Mouse (Mus musculus): ENCODE measurements at regions not wholly inside any gene's neighbourhood (a gene's known extent, or its start where the extent isn't known, plus 50 kb on each side); places are given as distances from the start of the nearest gene placed in this dataset.

DNA sequence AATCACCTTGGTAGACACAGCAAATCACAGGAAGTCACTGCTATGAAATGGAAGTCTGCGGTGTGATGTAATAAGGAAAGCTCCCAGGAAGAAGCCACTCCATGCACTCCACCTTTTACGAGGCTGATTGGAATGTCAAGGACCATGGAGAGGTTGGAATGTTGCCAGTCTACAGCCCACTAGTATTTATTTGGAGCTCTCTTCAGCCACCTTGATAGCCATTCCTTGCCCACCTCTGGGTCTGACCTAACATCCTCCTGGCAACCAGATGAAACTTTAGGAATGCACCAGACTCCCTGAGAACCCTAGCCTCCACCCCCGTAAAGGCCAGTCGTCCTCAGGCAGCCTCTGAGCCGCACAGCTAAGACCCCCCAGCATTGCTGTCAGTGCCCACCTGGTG is 68.7 kb upstream of the Bod1 start:
- no peaks in the 10 kb centered on the region for H3K36me3 ChIP-seq (ENCODE audit: inconsistent target)
- H3K4me3 ChIP-seq (ENCODE audit: inconsistent target) = no peak overlapping the region
- H3K79me2 ChIP-seq (ENCODE audit: inconsistent target) = no peaks in the 10 kb centered on the region
- H3K27ac ChIP-seq = no peak overlapping the region
- 92% methylated on average over 5 of the region's 5 CpGs for WGBS (ENCODE audit: missing documents)

DNA sequence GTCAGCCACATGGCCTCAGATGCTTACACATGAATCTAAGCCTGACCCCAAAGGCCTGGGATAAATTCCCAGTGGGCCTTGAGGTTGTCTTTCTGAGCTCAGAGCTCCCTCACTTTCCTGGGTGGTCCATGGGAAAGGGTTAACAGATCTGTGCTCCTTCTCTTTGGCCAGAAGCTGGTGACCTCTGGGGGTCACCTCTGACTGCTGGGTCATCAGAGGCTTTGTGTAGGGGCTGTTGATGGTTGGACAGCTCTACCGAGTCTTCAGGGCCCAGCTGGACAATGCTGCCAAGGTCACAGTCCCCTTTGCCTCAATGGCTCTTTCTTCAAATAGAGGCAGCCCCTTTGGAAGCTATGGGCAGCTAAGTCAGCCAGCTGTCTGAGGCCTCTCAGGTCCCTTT is 70.5 kb upstream of the Bod1 start:
- Histone ChIP-seq H3K27ac (no peak overlapping the region), H3K4me3 (ENCODE audit: inconsistent target) (no peak overlapping the region), H3K36me3 (ENCODE audit: inconsistent target) (no peaks in the 10 kb centered on the region), H3K79me2 (ENCODE audit: inconsistent target) (no peaks in the 10 kb centered on the region)
- WGBS (ENCODE audit: missing documents) = 92% methylated on average over 1 of the region's 1 CpGs

DNA sequence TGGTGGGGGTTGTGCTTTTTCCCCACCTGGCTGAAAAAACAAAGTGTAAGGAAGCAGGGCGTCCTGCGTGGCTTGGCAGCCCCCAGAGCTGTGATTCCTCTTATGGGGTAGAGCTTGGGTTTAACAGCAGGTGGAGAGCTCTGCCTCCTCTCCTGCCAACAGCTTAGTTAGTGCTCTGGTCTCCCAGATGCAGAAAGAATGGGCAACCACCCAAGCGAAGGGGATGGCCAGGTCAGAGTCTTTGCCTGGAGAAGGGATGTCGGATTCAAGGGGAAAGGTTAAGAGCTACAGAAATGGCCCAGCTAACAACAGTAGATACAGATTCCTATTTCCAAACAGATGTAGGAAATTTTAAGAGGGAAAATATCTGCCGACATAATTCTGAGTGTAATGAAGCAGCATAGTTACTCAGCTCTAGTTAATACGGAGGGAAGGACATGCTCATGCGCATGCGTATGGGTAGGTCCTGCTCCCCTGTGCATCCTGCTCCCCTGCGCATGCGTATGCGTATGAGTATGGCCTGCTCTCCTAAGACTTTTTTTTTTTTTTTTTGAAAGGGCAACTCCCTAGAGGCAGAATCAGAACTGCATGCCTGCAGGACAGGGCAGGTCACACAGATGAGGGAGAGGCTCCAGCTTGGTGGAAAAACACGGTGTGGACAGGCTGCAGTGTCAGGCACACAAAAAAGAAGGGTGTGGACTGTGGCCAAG is 72.5 kb upstream of the Bod1 start:
- 92% methylated on average over 12 of the region's 12 CpGs for WGBS (ENCODE audit: missing documents)
- Histone ChIP-seq H3K4me3 (ENCODE audit: inconsistent target) (no peak overlapping the region), H3K36me3 (ENCODE audit: inconsistent target) (no peaks in the 10 kb centered on the region), H3K79me2 (ENCODE audit: inconsistent target) (no peaks in the 10 kb centered on the region), H3K27ac (no peak overlapping the region)

DNA sequence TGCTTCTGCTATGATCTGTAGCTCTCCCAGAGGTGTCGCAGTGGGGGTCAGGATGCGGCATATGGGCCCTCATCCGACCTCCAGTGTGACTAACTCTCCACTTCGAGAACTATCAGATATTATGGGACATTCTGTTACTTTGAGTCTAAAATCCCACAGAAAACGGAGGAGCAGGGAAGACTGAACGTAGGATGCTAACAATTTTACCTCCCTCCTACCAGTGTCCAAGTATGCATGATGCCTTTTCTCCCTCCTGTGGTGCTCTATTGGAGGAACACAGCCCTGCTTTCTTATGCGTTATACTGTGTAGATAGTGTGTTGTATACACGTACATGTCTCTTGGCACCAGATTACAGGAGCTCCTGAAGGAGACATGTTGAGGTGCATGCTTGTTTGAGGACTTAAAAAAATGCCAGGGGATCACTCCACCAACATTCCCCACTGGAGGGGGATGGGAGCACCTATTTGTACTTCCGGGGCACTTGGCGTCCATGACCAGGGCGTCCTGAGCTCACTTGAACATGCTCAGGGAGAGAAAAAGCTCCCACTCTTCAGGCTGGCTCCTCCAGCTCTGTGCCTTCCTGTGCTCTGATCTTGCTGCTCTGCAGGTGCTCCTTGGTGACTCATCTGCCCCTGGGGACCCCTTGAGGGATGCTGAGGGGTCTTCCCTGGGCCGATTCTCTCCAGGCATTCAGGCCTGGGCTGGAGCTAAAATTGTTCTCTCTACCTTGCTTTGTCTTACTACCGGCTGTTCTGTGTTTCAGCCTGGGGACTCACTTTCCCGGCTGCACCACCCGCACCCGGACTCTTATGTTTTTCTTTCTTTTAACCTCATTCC is 73.6 kb upstream of the Bod1 start:
- H3K36me3 ChIP-seq (ENCODE audit: inconsistent target) = no peaks in the 10 kb centered on the region
- WGBS (ENCODE audit: missing documents) = 96% methylated on average over 16 of the region's 16 CpGs
- H3K79me2 ChIP-seq (ENCODE audit: inconsistent target) = no peaks in the 10 kb centered on the region
- no peak overlapping the region for H3K27ac ChIP-seq
- H3K4me3 ChIP-seq (ENCODE audit: inconsistent target) = no peak overlapping the region

DNA sequence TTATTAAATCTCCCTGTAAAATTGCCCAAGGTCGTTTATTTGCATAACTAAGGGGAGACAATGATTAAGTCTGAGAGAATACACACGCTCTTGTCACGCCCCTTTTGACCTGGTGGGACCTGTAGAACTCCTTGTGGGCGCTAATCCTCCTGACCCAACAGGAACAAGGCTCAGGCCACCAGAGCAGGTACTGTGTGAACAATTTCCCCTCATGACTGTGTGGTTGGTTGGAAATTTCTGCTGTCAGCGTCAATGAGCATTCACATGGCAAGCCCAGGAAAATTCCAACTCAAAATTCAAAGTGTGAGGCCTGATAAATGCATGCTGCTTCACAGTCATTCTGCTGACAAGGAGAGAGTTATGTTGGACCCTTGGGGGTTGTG is 74.2 kb upstream of the Bod1 start:
- no peak overlapping the region for H3K4me3 ChIP-seq (ENCODE audit: inconsistent target)
- H3K27ac ChIP-seq = no peak overlapping the region
- no peaks in the 10 kb centered on the region for H3K79me2 ChIP-seq (ENCODE audit: inconsistent target)
- 82% methylated on average over 5 of the region's 5 CpGs for WGBS (ENCODE audit: missing documents)
- no peaks in the 10 kb centered on the region for H3K36me3 ChIP-seq (ENCODE audit: inconsistent target)

DNA sequence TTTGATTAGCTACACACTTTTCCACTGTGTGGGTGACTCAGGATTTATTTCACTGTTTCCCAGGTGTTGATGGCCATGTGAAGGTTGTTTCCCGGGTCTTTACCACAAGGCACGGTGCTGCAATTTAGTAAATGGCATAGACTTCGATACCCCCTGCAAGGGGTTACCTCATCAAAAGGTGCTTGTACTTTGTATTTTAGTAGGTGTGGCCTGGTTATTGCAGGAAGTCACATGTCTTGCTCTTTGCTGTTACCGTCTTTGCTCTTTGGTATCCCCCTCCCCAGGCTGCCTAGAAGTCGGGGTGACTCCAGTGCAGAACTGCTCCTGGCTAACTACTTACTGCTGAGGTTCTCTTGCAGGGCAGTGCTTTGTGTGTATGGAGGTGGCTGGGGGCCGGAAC is 74.8 kb upstream of the Bod1 start:
- no peaks in the 10 kb centered on the region for H3K79me2 ChIP-seq (ENCODE audit: inconsistent target)
- WGBS (ENCODE audit: missing documents) = 78% methylated on average over 6 of the region's 6 CpGs
- no peak overlapping the region for H3K4me3 ChIP-seq (ENCODE audit: inconsistent target)
- H3K27ac ChIP-seq = no peak overlapping the region
- H3K36me3 ChIP-seq (ENCODE audit: inconsistent target) = no peaks in the 10 kb centered on the region

DNA sequence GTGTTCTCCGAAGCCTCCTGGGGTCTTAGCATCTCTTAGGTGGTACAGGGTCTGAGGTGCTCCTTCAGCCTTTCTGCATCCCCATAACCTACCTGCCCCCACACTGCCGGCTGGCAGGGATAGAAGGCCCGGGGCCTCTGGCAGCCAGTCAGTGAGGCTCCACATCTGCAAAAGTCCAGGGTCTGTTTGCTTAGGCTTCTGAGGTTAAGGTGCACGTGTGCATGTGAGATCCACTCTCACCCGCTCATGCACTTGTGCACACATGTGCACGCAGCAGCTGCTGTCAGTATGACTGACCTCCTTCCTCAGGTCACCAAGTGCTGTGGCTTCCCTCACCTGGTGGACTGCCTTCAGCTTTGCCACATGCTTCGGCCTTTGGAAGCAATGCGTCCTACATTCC is 75.3 kb upstream of the Bod1 start:
- 94% methylated on average over 8 of the region's 8 CpGs for WGBS (ENCODE audit: missing documents)
- H3K36me3 ChIP-seq (ENCODE audit: inconsistent target) = no peaks in the 10 kb centered on the region
- no peak overlapping the region for H3K4me3 ChIP-seq (ENCODE audit: inconsistent target)
- H3K27ac ChIP-seq = no peak overlapping the region
- H3K79me2 ChIP-seq (ENCODE audit: inconsistent target) = no peaks in the 10 kb centered on the region

DNA sequence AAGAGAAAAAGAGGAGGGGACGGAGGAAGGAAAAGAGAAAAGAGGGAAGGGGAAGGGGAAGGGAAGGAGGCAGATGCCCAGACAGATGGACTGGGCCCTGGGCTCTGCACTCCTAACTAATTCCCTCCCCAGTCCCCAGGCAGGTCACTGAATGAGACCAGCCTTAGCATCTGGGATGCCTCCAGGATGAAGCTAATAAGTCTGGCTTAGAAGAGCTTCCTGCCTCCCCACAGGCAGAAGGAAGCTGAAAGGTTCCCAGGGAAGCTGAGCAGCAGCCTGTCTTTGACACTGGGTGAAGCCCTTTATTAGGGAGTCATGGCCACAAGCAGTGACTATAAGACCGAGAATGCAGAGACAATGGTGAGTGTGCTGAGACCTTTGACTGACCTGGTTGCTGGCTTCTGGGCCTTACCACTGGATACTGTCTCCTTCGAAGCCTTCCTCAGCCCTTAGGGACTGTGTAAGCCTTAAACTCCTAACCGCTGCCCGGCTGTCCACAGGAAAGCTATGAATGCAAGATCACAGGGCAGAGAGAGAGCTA is 76.7 kb upstream of the Bod1 start:
- no peak overlapping the region for H3K27ac ChIP-seq
- H3K36me3 ChIP-seq (ENCODE audit: inconsistent target) = no peaks in the 10 kb centered on the region
- no peaks in the 10 kb centered on the region for H3K79me2 ChIP-seq (ENCODE audit: inconsistent target)
- WGBS (ENCODE audit: missing documents) = 95% methylated on average over 5 of the region's 5 CpGs
- H3K4me3 ChIP-seq (ENCODE audit: inconsistent target) = no peak overlapping the region

DNA sequence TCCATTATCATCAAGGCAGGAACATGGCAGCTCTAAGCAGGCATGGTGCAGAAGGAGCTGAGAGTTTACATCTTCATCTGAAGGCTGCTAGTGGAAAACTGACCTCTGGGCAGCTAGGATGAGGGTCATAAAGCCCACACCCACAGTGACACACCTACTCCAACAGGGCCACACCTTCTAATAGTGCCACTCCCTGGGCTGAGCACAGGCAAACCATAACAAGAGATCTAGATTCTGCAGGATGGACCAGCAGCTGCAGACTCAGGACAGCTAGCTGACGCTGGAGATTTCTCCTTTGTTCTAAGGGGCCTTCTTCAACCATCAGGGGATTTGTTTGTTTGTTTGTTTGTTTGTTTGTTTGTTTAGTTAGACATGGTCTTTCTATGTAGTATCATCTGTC is 79.6 kb upstream of the Bod1 start:
- H3K27ac ChIP-seq = no peak overlapping the region
- 100% methylated on average over 1 of the region's 1 CpGs for WGBS (ENCODE audit: missing documents)
- no peaks in the 10 kb centered on the region for H3K79me2 ChIP-seq (ENCODE audit: inconsistent target)
- H3K36me3 ChIP-seq (ENCODE audit: inconsistent target) = no peaks in the 10 kb centered on the region
- no peak overlapping the region for H3K4me3 ChIP-seq (ENCODE audit: inconsistent target)

DNA sequence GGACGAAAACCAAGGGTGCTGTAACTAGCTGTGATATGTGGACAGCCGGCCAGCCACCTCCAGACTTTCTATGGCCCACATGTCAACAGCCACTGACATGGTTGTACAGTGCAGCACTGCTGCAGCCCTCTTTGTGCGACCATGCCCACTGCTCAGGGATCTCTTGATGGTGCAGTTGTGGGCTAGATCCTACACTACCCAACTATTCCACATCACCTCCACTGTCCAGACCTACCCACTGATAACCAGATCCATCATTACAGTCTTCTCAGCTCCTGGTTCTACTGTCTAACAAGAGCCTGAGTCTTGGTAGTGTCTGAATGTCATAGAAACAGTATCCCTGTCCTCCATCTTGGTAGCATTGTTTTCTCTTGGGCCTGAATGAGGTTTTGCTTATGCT is 81.5 kb upstream of the Bod1 start:
- 94% methylated on average over 3 of the region's 3 CpGs for WGBS (ENCODE audit: missing documents)
- no peak overlapping the region for H3K27ac ChIP-seq
- H3K79me2 ChIP-seq (ENCODE audit: inconsistent target) = no peaks in the 10 kb centered on the region
- H3K36me3 ChIP-seq (ENCODE audit: inconsistent target) = no peaks in the 10 kb centered on the region
- no peak overlapping the region for H3K4me3 ChIP-seq (ENCODE audit: inconsistent target)

DNA sequence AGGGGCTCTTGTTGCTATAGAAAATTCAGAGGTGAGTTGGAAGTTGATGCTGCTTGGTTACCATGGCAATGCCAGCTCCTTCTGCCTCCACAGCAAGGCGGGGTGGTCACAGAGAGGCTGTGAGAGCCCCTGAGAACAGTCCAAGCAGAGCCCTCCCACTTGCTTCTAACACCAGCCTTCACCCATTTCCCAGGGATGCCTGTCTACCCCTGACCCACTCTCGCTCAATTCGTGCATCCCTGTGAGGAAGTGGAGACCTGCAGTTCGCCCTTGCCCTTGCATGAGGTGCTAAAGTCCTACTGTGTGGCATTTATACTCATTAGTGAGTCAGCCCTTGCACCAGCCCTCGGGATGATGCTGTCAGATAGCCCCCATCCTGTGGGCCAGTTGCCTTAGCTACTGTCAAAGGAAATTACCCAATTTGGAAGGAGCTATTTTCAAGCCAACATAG is 82.1 kb upstream of the Bod1 start:
- H3K36me3 ChIP-seq (ENCODE audit: inconsistent target) = no peaks in the 10 kb centered on the region
- 77% methylated on average over 5 of the region's 5 CpGs for WGBS (ENCODE audit: missing documents)

DNA sequence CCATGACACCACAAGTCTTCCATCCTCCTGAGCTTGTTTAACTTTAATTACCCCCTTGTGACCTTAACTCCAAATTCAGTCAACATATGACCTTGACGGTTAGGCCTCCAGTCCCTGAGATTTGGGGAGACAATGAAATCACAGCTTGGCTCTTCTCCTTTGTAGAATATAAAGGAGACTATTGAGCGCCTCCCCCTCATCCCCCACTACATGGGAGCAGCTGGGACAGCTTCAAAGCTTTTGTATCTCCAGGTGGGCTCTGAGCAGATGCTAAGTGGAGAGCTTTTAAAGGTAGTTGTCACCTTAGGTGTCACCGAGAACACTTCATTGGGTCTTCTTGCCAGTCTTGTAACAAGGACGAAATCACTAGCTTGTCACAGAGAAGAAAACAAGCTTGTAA is 82.7 kb upstream of the Bod1 start:
- H3K36me3 ChIP-seq (ENCODE audit: inconsistent target) = no peaks in the 10 kb centered on the region
- WGBS (ENCODE audit: missing documents) = 90% methylated on average over 4 of the region's 4 CpGs
- H3K27ac ChIP-seq = no peak overlapping the region
- H3K79me2 ChIP-seq (ENCODE audit: inconsistent target) = no peaks in the 10 kb centered on the region
- no peak overlapping the region for H3K4me3 ChIP-seq (ENCODE audit: inconsistent target)

More for the DNA sequence above, 82.1 kb upstream of the Bod1 start:
- H3K4me3 ChIP-seq (ENCODE audit: inconsistent target) = no peak overlapping the region
- H3K27ac ChIP-seq = no peak overlapping the region
- no peaks in the 10 kb centered on the region for H3K79me2 ChIP-seq (ENCODE audit: inconsistent target)

DNA sequence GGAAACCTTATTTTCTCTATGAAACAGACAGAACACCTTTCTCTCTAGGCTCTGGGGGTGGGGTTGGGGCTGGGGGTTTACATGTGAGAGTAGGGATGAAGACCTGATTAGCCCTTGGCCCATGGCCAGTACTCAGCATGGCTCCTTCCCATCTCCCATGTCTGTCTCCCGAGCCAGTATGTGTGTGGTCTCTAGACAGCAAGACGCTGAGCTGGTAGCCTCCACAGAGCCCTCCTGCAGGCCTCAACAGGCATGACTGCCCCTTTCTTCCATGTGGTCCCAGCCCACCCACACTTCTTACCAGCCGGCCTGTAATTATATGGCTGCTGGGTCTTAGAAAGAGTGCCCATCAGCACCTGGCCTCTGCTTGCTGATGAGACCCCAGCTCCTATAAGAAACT is 84.2 kb upstream of the Bod1 start:
- H3K27ac ChIP-seq = no peak overlapping the region
- no peaks in the 10 kb centered on the region for H3K79me2 ChIP-seq (ENCODE audit: inconsistent target)
- H3K36me3 ChIP-seq (ENCODE audit: inconsistent target) = no peaks in the 10 kb centered on the region
- no peak overlapping the region for H3K4me3 ChIP-seq (ENCODE audit: inconsistent target)
- WGBS (ENCODE audit: missing documents) = 93% methylated on average over 3 of the region's 3 CpGs

DNA sequence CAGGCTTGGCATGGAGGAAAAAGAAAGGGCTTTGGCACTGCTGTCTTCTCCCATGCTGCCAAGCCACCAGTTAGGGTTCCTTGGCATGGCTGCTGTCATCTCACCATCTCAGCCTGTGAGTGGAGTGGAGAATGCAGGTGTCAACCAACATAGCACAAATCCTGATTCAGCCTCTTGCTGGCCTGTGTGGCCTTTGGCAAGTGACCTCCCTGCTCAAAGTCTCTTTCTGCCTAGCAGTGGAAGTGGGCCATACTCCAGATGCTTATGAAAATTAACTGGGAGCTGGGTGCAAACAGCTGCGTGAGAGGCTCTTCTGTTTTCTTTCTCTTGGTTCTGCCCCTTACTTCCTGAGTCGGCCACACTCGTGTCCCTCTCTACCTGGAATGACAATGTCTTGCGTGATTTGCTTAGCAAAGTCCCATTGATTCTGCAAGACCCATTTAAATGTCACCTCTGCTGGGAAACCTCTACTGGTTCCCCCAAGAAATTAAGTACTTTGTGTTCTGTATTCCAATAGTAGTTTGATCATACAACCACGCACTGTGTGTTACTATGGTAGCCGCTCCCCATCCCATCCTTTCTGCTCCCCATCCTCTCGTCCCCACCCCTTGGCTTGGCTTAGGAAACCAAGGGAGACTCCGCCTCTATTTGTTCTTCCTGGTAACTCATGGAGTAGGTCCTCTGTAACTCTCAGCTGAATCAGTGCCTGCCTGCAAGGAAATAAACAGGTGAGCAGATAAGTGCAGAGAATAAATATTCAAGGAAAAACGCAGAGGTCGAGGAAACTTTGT is 84.9 kb upstream of the Bod1 start:
- no peak overlapping the region for H3K27ac ChIP-seq
- WGBS (ENCODE audit: missing documents) = 87% methylated on average over 10 of the region's 10 CpGs
- H3K36me3 ChIP-seq (ENCODE audit: inconsistent target) = no peaks in the 10 kb centered on the region
- H3K4me3 ChIP-seq (ENCODE audit: inconsistent target) = no peak overlapping the region
- no peaks in the 10 kb centered on the region for H3K79me2 ChIP-seq (ENCODE audit: inconsistent target)

Measured in macrophage (primary cell).